Mouse (Mus musculus) CH12.LX (cell line): ENCODE measurements around the gene Slc12a5. TPM values are rescaled to one million over a fixed set of nuclear protein-coding genes. Genes with fewer than 3 reads are reported as not detected.

ENCODE experiments used
- DNase-seq: peaks from one replicate; pipeline ENCODE4 v3.0.0-alpha.2; 2013; ENCODE audit errors: extremely low read depth
- H3K27ac ChIP-seq: 2 replicates; pipeline ENCODE4 v1.5.1; 2012; ENCODE audit warnings: low read depth, mild to moderate bottlenecking, control low read depth, moderate library complexity; ENCODE audit not compliant: insufficient read depth
- H3K27me3 ChIP-seq: replicated peaks from 2 replicates; pipeline ENCODE3; 2012; ENCODE audit warnings: inconsistent platforms
- H3K36me3 ChIP-seq, 2 experiments: replicated peaks in 1 of 2; 2 replicates each; pipeline versions ENCODE3 to v1.6.1; 2012; ENCODE audit warnings: inconsistent platforms in 1 of 2, low read length in 1 of 2, mild to moderate bottlenecking in 1 of 2, mixed read lengths in 1 of 2, moderate library complexity in 1 of 2; ENCODE audit not compliant: control insufficient read depth in 1 of 2, insufficient read depth in 1 of 2
- H3K4me1 ChIP-seq, 2 experiments: 2 replicates each; pipeline ENCODE4 v1.6.1; 2012; ENCODE audit warnings: inconsistent platforms in 1 of 2, moderate library complexity in 1 of 2; ENCODE audit not compliant: insufficient read depth in 2 of 2, control insufficient read depth in 1 of 2
- H3K4me2 ChIP-seq: 2 replicates; pipeline ENCODE4 v1.6.1; 2012; ENCODE audit warnings: low read depth, mild to moderate bottlenecking, control low read depth; ENCODE audit not compliant: poor library complexity, insufficient read depth, severe bottlenecking
- H3K4me3 ChIP-seq, 3 experiments: fragments of 150-350 bp in 1 of 3; sonication (generic) in 1 of 3; replicated peaks in 1 of 3; 2 replicates each; pipeline versions ENCODE3 to v1.5.1; 2011 to 2012; ENCODE audit warnings: low read depth in 2 of 3, low read length in 2 of 3, mild to moderate bottlenecking in 2 of 3, moderate library complexity in 2 of 3, control low read depth in 1 of 3, improper control_type of control experiment in 1 of 3, inconsistent platforms in 1 of 3, mixed read lengths in 1 of 3; ENCODE audit not compliant: poor library complexity in 1 of 3
- H3K79me2 ChIP-seq: replicated peaks from 2 replicates; pipeline ENCODE4 v1.6.1; 2012; ENCODE audit warnings: mild to moderate bottlenecking, moderate library complexity; ENCODE audit not compliant: control insufficient read depth, poor library complexity, insufficient read depth, severe bottlenecking; ENCODE audit errors: extremely low read depth
- H3K9ac ChIP-seq: 2 replicates; pipeline ENCODE4 v1.6.1; 2012; ENCODE audit warnings: low read depth, mild to moderate bottlenecking, control low read depth, moderate library complexity; ENCODE audit not compliant: insufficient read depth
- H3K9me3 ChIP-seq: replicated peaks from 2 replicates; pipeline ENCODE3; 2012; ENCODE audit warnings: low read length, inconsistent platforms, mixed read lengths
- CTCF ChIP-seq, 2 experiments: IDR thresholded peaks in 1 of 2; conservative IDR thresholded peaks in 1 of 2; 2 replicates each; pipeline ENCODE4 v1.5.1; 2011 to 2012; ENCODE audit warnings: low read depth in 2 of 2, low read length in 2 of 2, improper control_type of control experiment in 1 of 2, inconsistent platforms in 1 of 2, mild to moderate bottlenecking in 1 of 2, moderate library complexity in 1 of 2
- E2F4 ChIP-seq: IDR thresholded peaks from 2 replicates; pipeline ENCODE4 v1.6.1; 2011; ENCODE audit warnings: low read depth, low read length, improper control_type of control experiment; ENCODE audit not compliant: insufficient replicate concordance
- ELF1 ChIP-seq: IDR thresholded peaks from 2 replicates; pipeline ENCODE4 v1.6.1; 2014; ENCODE audit warnings: low read depth, mild to moderate bottlenecking, inconsistent platforms, low read length, improper control_type of control experiment
- HCFC1 ChIP-seq: IDR thresholded peaks from 2 replicates; pipeline ENCODE4 v1.6.1; 2012; ENCODE audit warnings: low read depth, mild to moderate bottlenecking, inconsistent platforms, low read length, improper control_type of control experiment
- JUN ChIP-seq: IDR thresholded peaks from 2 replicates; pipeline ENCODE4 v1.6.1; 2011; ENCODE audit warnings: low read depth, mild to moderate bottlenecking, low read length, improper control_type of control experiment, moderate library complexity; ENCODE audit not compliant: insufficient read depth
- USF2 ChIP-seq: conservative IDR thresholded peaks from 2 replicates; pipeline ENCODE4 v1.6.1; 2011; ENCODE audit warnings: low read depth, low read length, improper control_type of control experiment
- ZC3H11A ChIP-seq: IDR thresholded peaks from 2 replicates; pipeline ENCODE4 v1.6.1; 2012; ENCODE audit warnings: low read depth, mild to moderate bottlenecking, inconsistent platforms, low read length, improper control_type of control experiment
- dilution Hi-C: fragments of 300-500 bp; cut with MboI; formaldehyde crosslinking; loops from 2 replicates; pipeline ENCODE4 v1.14.3; 2020; ENCODE audit warnings: low sequenced_read_pairs; ENCODE audit not compliant: extremely low pct_unique_long_range_greater_than_20kb, extremely low pct_ligation_motif_present
- in situ Hi-C: fragments of 300-500 bp; cut with MboI; formaldehyde crosslinking; loops from 3 replicates; pipeline ENCODE4 v1.14.3; 2019; ENCODE audit warnings: low sequenced_read_pairs, low pct_ligation_motif_present, low pct_unique_long_range_greater_than_20kb, mixed read lengths
- polyA plus RNA-seq: library from polyadenylated mRNA; unstranded; fragments of >175 nt; gene quantifications from 2 replicates; pipeline ENCODE4 v1.2.1, GENCODE M21; 2012; ENCODE audit warnings: low read depth; ENCODE audit not compliant: insufficient read length
- total RNA-seq, 2 experiments: library from RNA; depleted of rRNA; stranded (reverse); fragments of 300-350 nt in 1 of 2; fragments of >200 nt in 1 of 2; gene quantifications; 2 replicates each; pipeline ENCODE4 v1.2.3; 2012 to 2014

The Slc12a5 gene
- total and polyA plus RNA-seq, 3 experiments: 0.05 to 0.83 (median 0.30) TPM

GRCm38 (mm10) chr2:164955725-164956124, 4.9 kb upstream of the Slc12a5 start:
- no peaks in the 10 kb centered on the region for H3K79me2 ChIP-seq
- TF ChIP-seq CTCF (conservative IDR thresholded peaks at IDR 0.05 in 1 of 2, IDR thresholded peaks at IDR 0.05 in 1 of 2; ENCODE audit: low read depth in 2 of 2, low read length in 2 of 2): peak in 1 of 2 experiments; percentile 10; a peak in 1 of 4 replicates
- TF ChIP-seq ELF1: no peak
- H3K4me2 ChIP-seq: no peak overlapping the region
- peaks cover 9 to 19% of the 10 kb centered on the region in 2 experiments for H3K4me1 ChIP-seq
- no peak overlapping the region for H3K27ac ChIP-seq
- peaks cover 32% of the 10 kb centered on the region for H3K9me3 ChIP-seq
- no peaks in the 10 kb centered on the region for H3K36me3 ChIP-seq
- H3K27me3 ChIP-seq: peaks cover 76% of the 10 kb centered on the region
- H3K4me3 ChIP-seq: no peak overlapping the region
- dilution Hi-C loops: no loop called here
- in situ Hi-C loops: loop anchor here (10.0 kb wide), 1 partner anchor 329 kb away; the partner anchor contains the start of gene Slc35c2
- DNase-seq: no peak
- no peak overlapping the region for H3K9ac ChIP-seq

GRCm38 (mm10) chr2:164956195-164956594, 4.4 kb upstream of the Slc12a5 start:
- Histone ChIP-seq H3K9me3 (peaks cover 32% of the 10 kb centered on the region), H3K9ac (no peak overlapping the region), H3K4me1 (peaks cover 9 to 21% of the 10 kb centered on the region in 2 experiments), H3K4me2 (no peak overlapping the region), H3K79me2 (no peaks in the 10 kb centered on the region), H3K27ac (no peak overlapping the region), H3K36me3 (no peaks in the 10 kb centered on the region), H3K27me3 (peaks cover 76% of the 10 kb centered on the region), H3K4me3 (no peak overlapping the region)
- no peak for DNase-seq
- dilution Hi-C loops: no loop called here
- TF ChIP-seq JUN: no peak
- no peak for TF ChIP-seq HCFC1
- no peak for TF ChIP-seq E2F4
- no peak for TF ChIP-seq ZC3H11A
- in situ Hi-C loops: loop anchor here (10.0 kb wide), 1 partner anchor 329 kb away; the partner anchor contains the start of gene Slc35c2

GRCm38 (mm10) chr2:164957548-164958315, 2.9 kb upstream of the Slc12a5 start:
- in situ Hi-C loops (loop anchor here (10.0 kb wide), 1 partner anchor 327 kb away; the partner anchor contains the start of gene Slc35c2), dilution Hi-C loops (no loop called here)
- Histone ChIP-seq H3K4me2 (no peak overlapping the region), H3K9ac (no peak overlapping the region), H3K4me3 (no peak overlapping the region), H3K27me3 (peaks cover 73% of the 10 kb centered on the region), H3K9me3 (peaks cover 28% of the 10 kb centered on the region), H3K79me2 (no peaks in the 10 kb centered on the region), H3K36me3 (no peaks in the 10 kb centered on the region), H3K27ac (no peak overlapping the region), H3K4me1 (peaks cover 9 to 28% of the 10 kb centered on the region in 2 experiments)
- TF ChIP-seq USF2 (no peak), CTCF (conservative IDR thresholded peaks at IDR 0.05 in 1 of 2, IDR thresholded peaks at IDR 0.05 in 1 of 2; ENCODE audit: low read depth in 2 of 2, low read length in 2 of 2) (peak in 1 of 2 experiments; percentile 22; a peak in 1 of 4 replicates)
- no peak for DNase-seq
